Mouse (Mus musculus): ENCODE measurements around the gene Sema4a. TPM values are rescaled to one million over a fixed set of nuclear protein-coding genes. Genes with fewer than 3 reads are reported as not detected.

The Sema4a gene
- polyA plus RNA-seq, 1 experiment from 2014 or later: 4.9 TPM

GRCm38 (mm10) chr3:88460029-88460428 lies 953 bp downstream of the Sema4a start:
- H3K9me3 ChIP-seq (replicated peaks): no peaks in the 10 kb centered on the region
- peaks cover 50% of the 10 kb centered on the region for H3K27me3 ChIP-seq (ENCODE audit: low read depth, poor library complexity, severe bottlenecking)
- H3K27ac ChIP-seq (replicated peaks): no peak overlapping the region
- no peak for DNase-seq (ENCODE audit: low spot score)
- no peaks in the 10 kb centered on the region for H3K36me3 ChIP-seq
- WGBS: 82% methylated on average over 5 of the region's 5 CpGs
- no peak overlapping the region for H3K4me3 ChIP-seq
- H3K4me1 ChIP-seq: peaks cover 42% of the 10 kb centered on the region

- H3K9me3 ChIP-seq (replicated peaks): no peaks in the 10 kb centered on the region
- H3K36me3 ChIP-seq: no peaks in the 10 kb centered on the region
- H3K27ac ChIP-seq (replicated peaks): peak overlapping the region; percentile 73
- H3K27me3 ChIP-seq (ENCODE audit: low read depth, poor library complexity, severe bottlenecking): peaks cover 56% of the 10 kb centered on the region
- WGBS: 1% methylated on average over 14 of the region's 14 CpGs
- peaks cover 44% of the 10 kb centered on the region for H3K4me1 ChIP-seq
- H3K4me3 ChIP-seq: peak overlapping the region; percentile 55
- DNase-seq (ENCODE audit: low spot score): peak; percentile 50
Measured at GRCm38 (mm10) chr3:88458778-88459219, 2.2 kb downstream of the Sema4a start.

- peaks cover 68% of the 10 kb centered on the region for H3K27me3 ChIP-seq (ENCODE audit: low read depth, poor library complexity, severe bottlenecking)
- H3K9me3 ChIP-seq (replicated peaks): no peaks in the 10 kb centered on the region
- H3K27ac ChIP-seq (replicated peaks): peak overlapping the region; percentile 14; the same call in 1 of the 2 replicates
- H3K36me3 ChIP-seq: no peaks in the 10 kb centered on the region
- H3K4me1 ChIP-seq: peaks cover 44% of the 10 kb centered on the region
- 73% methylated on average over 7 of the region's 7 CpGs for WGBS
- no peak for DNase-seq (ENCODE audit: low spot score)
- no peak overlapping the region for H3K4me3 ChIP-seq
Measured at GRCm38 (mm10) chr3:88456746-88457532, 4.0 kb downstream of the Sema4a start.

- no peaks in the 10 kb centered on the region for H3K9me3 ChIP-seq (replicated peaks)
- no peak for DNase-seq (ENCODE audit: low spot score)
- H3K27ac ChIP-seq (replicated peaks): no peak overlapping the region
- H3K36me3 ChIP-seq: no peaks in the 10 kb centered on the region
- H3K4me1 ChIP-seq: peaks cover 42% of the 10 kb centered on the region
- 89% methylated on average over 8 of the region's 8 CpGs for WGBS
- peaks cover 71% of the 10 kb centered on the region for H3K27me3 ChIP-seq (ENCODE audit: low read depth, poor library complexity, severe bottlenecking)
- H3K4me3 ChIP-seq: no peak overlapping the region
Measured at GRCm38 (mm10) chr3:88456313-88456712, 4.7 kb downstream of the Sema4a start.

- DNase-seq (ENCODE audit: low spot score): no peak
Measured at GRCm38 (mm10) chr3:88455588-88456264, 5.3 kb downstream of the Sema4a start.

GRCm38 (mm10) chr3:88454762-88455587 lies 6.0 kb downstream of the Sema4a start:
- no peaks in the 10 kb centered on the region for H3K9me3 ChIP-seq (replicated peaks)
- WGBS: 64% methylated on average over 9 of the region's 9 CpGs
- H3K4me3 ChIP-seq: no peak overlapping the region
- no peaks in the 10 kb centered on the region for H3K36me3 ChIP-seq
- no peak overlapping the region for H3K27ac ChIP-seq (replicated peaks)
- peaks cover 71% of the 10 kb centered on the region for H3K27me3 ChIP-seq (ENCODE audit: low read depth, poor library complexity, severe bottlenecking)
- no peak for DNase-seq (ENCODE audit: low spot score)
- peaks cover 39% of the 10 kb centered on the region for H3K4me1 ChIP-seq

More at GRCm38 (mm10) chr3:88455588-88456264, 5.3 kb downstream of the Sema4a start:
- Histone ChIP-seq H3K4me3 (no peak overlapping the region), H3K27me3 (ENCODE audit: low read depth, poor library complexity, severe bottlenecking) (peaks cover 71% of the 10 kb centered on the region), H3K27ac (replicated peaks) (no peak overlapping the region), H3K4me1 (peaks cover 36% of the 10 kb centered on the region), H3K36me3 (no peaks in the 10 kb centered on the region), H3K9me3 (replicated peaks) (no peaks in the 10 kb centered on the region)
- WGBS: 79% methylated on average over 18 of the region's 18 CpGs

- H3K27me3 ChIP-seq (ENCODE audit: low read depth, poor library complexity, severe bottlenecking): peaks cover 69% of the 10 kb centered on the region
- H3K4me1 ChIP-seq: peaks cover 44% of the 10 kb centered on the region
- no peak for DNase-seq (ENCODE audit: low spot score)
- no peaks in the 10 kb centered on the region for H3K36me3 ChIP-seq
- no peak overlapping the region for H3K4me3 ChIP-seq
- H3K27ac ChIP-seq (replicated peaks): no peak overlapping the region
- H3K9me3 ChIP-seq (replicated peaks): no peaks in the 10 kb centered on the region
- 84% methylated on average over 8 of the region's 8 CpGs for WGBS
Measured at GRCm38 (mm10) chr3:88453986-88454385, 7.0 kb downstream of the Sema4a start.

- no peak overlapping the region for H3K27ac ChIP-seq (replicated peaks)
Measured at GRCm38 (mm10) chr3:88453369-88453768, 7.6 kb downstream of the Sema4a start.

GRCm38 (mm10) chr3:88452716-88453115 lies 8.3 kb downstream of the Sema4a start:
- H3K9me3 ChIP-seq (replicated peaks): no peaks in the 10 kb centered on the region
- H3K4me3 ChIP-seq: no peak overlapping the region
- H3K27me3 ChIP-seq (ENCODE audit: low read depth, poor library complexity, severe bottlenecking): peaks cover 77% of the 10 kb centered on the region
- peaks cover 37% of the 10 kb centered on the region for H3K4me1 ChIP-seq
- 78% methylated on average over 6 of the region's 6 CpGs for WGBS
- H3K36me3 ChIP-seq: peaks cover under 1% of the 10 kb centered on the region; the same call in 1 of the 2 replicates
- H3K27ac ChIP-seq (replicated peaks): no peak overlapping the region
- DNase-seq (ENCODE audit: low spot score): no peak

More at GRCm38 (mm10) chr3:88453369-88453768, 7.6 kb downstream of the Sema4a start:
- WGBS: 63% methylated on average over 8 of the region's 8 CpGs
- no peak overlapping the region for H3K4me3 ChIP-seq
- H3K27me3 ChIP-seq (ENCODE audit: low read depth, poor library complexity, severe bottlenecking): peaks cover 71% of the 10 kb centered on the region
- no peak for DNase-seq (ENCODE audit: low spot score)
- no peaks in the 10 kb centered on the region for H3K36me3 ChIP-seq
- H3K9me3 ChIP-seq (replicated peaks): no peaks in the 10 kb centered on the region
- H3K4me1 ChIP-seq: peaks cover 40% of the 10 kb centered on the region

- no peak overlapping the region for H3K4me3 ChIP-seq
- no peaks in the 10 kb centered on the region for H3K9me3 ChIP-seq (replicated peaks)
- H3K36me3 ChIP-seq: peaks cover 4% of the 10 kb centered on the region; the same call in 1 of the 2 replicates
- no peak for DNase-seq (ENCODE audit: low spot score)
- H3K27ac ChIP-seq (replicated peaks): no peak overlapping the region
- peaks cover 76% of the 10 kb centered on the region for H3K27me3 ChIP-seq (ENCODE audit: low read depth, poor library complexity, severe bottlenecking)
- 84% methylated on average over 5 of the region's 5 CpGs for WGBS
- H3K4me1 ChIP-seq: peaks cover 34% of the 10 kb centered on the region
Measured at GRCm38 (mm10) chr3:88452246-88452645, 8.7 kb downstream of the Sema4a start.

- Histone ChIP-seq H3K27me3 (ENCODE audit: low read depth, poor library complexity, severe bottlenecking) (peaks cover 67% of the 10 kb centered on the region), H3K4me3 (no peak overlapping the region), H3K36me3 (peaks cover 4% of the 10 kb centered on the region; the same call in 1 of the 2 replicates), H3K27ac (replicated peaks) (0 out of 2 replicates have a peak overlapping the region, but pooled peaks have one; percentile 84), H3K4me1 (peaks cover 28% of the 10 kb centered on the region), H3K9me3 (replicated peaks) (no peaks in the 10 kb centered on the region)
- 82% methylated on average over 12 of the region's 12 CpGs for WGBS
- DNase-seq (ENCODE audit: low spot score): no peak
Measured at GRCm38 (mm10) chr3:88450379-88451131, 10.4 kb downstream of the Sema4a start.
